Mouse (Mus musculus) left cerebral cortex, postnatal 4 days (tissue): ENCODE results near the gene Rab6b. TPM values are rescaled to one million over a fixed set of nuclear protein-coding genes. Genes with fewer than 3 reads are reported as not detected.
A peak's percentile ranks its signal among the peaks of the same experiment; 100 is the strongest.

Experiments
- DNase-seq: peaks from one replicate; pipeline ENCODE4 v3.0.0-alpha.2; 2022
- intact Hi-C: fragments of 180-260 bp; cut with DNase I; formaldehyde crosslinking; loops from one replicate; pipeline ENCODE4 v1.15.1; 2025
- total RNA-seq, 2 experiments: library from RNA; stranded (reverse); gene quantifications; 2 replicates each; pipeline ENCODE4 v1.2.3; 2021

The Rab6b gene
- total RNA-seq, 2 experiments from 2014 or later, result 331 to 380 TPM

GRCm38 (mm10) chr9:103186747-103187146, 75.2 kb downstream of the Rab6b start:
- intact Hi-C loops, result no loop called here
- peak; percentile 89 for DNase-seq

- DNase-seq, result no peak
- intact Hi-C loops, result no loop called here
These were observed 76.8 kb downstream of the Rab6b start for GRCm38 (mm10) chr9:103188416-103188815.

GRCm38 (mm10) chr9:103201561-103202260, 90.1 kb downstream of the Rab6b start, which contains the start of gene Srprb:
Gene Srprb, minus strand, starts transcription at chr9:103202137.
- intact Hi-C loops, result loop anchor here (10.0 kb wide), 1 partner anchor 103 kb away; the partner anchor contains the start of genes 1300017J02Rik and Topbp1
- DNase-seq, result peak; percentile 95

GRCm38 (mm10) chr9:103205786-103206185, 94.2 kb downstream of the Rab6b start:
- no peak for DNase-seq
- intact Hi-C loops, result loop anchor here (10.0 kb wide), 1 partner anchor 99 kb away; the partner anchor contains the start of genes 1300017J02Rik and Topbp1

GRCm38 (mm10) chr9:103207846-103208245, 96.3 kb downstream of the Rab6b start:
- DNase-seq, result peak; percentile 68
- intact Hi-C loops, result loop anchor here (10.0 kb wide), 1 partner anchor 97 kb away; the partner anchor contains the start of genes 1300017J02Rik and Topbp1

DNA sequence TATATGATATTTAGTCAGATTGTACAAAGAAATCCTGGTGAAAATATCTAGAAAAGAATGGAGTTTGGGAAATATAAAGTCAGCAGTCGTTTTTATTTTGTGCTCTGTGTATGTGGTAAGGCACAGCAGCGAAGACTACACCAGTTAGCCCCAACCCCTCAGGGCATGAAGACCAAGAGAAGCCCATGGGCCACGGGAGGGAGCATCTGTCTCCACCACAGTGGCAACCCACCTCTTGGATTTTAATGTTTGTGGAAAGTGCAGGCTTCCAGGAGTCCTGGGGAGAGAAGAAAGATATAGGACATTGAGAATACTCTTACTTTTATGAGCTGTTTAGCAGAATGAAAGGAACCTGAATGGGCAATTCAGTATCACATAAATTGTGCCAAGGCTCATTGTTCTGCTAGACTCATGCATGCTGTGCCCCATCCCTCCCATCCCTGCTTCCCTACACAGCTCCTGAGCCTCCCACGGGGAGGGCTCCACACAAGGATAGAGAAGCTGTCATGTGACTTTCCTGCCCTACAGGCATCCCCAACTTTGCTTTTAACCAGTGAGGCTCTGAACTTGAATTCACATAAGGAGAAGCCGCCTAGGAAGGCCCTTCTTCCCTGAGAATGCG, 97.3 kb downstream of the Rab6b start:
- no peak for DNase-seq

DNA sequence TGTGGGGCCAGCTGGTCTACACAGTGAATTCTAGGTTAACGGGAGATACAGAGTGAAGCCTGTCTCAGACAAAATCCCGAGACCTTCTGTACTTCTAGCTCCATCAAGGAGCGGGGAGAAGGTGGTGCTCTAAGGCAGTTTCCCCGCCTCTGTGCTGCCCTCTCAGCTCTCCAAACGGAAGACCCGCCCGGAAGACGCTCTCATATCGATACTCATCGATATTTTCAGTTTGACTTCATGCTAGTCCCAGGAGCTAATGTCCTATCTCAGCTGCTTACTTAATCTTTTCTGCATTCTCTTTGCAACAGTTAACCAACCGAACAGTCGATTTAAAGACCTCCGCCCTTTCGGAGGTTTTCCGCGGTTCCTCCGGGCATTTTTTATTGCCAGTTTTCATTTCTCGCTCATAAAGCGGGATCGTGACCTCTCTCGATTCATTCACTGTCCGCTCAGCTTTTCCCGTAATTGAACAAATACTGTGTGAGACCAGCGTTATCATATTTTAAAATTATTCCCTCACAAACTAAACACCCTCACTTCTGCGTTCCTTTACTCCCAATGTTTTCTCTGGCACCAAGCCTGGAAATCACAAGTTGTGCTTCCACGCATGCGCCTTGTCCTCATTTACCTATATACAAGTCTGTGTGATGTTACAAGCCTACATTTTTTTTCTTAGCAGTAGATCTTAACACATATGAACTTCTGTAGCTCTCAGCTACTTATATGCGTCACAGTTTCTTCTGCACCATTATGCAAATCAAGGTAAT, 101.2 kb downstream of the Rab6b start:
- no peak for DNase-seq
- intact Hi-C loops, result no loop called here

More for the DNA sequence above, 97.3 kb downstream of the Rab6b start:
- intact Hi-C loops, result loop anchor here (10.0 kb wide), 1 partner anchor 96 kb away; the partner anchor contains the start of genes 1300017J02Rik and Topbp1

DNA sequence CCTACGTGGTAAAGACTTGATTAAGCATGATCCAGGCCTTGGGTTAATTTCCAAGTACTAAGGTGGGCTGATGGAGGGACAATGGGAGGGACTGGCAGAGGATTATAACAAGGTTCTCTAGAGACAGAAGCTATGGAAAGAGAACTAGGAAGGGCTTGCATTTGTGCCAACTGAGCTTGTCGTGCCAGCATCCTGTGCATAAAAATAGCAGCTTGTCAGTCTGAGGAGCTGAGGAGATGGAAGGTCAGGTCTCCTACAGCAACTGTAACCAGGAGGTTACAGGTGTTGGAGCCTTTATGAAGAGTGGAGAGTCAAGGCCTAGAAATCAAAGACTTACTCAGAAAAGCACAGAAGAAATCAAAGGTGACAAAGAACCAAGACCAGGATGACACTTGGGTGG, 102.0 kb downstream of the Rab6b start:
- intact Hi-C loops, result no loop called here
- no peak for DNase-seq

DNA sequence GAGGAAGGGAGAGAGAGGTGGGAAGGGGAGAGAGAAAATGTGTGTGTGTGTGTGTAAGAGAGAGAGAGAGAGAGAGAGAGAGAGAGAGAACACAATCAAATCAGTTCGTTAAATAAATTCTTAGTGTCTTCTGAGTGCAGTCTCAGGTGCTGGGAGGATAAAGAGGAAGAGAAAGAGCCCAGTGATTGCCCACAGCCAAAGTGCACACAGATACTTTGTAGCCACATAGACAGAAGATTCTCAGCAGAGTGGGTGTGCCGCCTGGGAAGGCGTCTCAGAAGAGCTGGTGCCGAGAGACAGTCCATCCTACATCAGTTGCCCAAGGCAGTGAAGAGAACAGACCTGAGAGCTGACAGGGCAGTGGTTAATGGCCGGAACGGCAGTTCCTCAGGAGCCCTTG, 102.7 kb downstream of the Rab6b start:
- intact Hi-C loops, result no loop called here
- no peak for DNase-seq

DNA sequence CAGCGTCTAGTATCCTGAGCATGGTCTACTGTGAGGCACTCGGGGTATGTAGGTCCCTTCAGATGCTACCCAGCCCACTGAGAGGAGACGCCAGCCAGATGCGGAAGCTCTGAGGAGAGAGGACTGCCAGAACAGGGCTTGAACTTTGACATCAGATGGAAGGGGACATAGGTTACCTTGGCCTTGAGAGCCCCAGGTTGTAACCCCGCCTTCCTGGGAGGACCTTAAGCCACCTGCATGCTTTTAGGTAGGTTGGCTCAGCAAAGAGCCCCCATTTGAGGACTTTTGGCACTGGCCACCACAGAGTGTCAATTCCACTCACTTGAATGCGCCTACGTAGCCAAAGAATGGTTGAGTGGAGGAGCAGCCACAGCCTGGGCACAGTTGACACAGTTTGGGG, 113.1 kb downstream of the Rab6b start:
- intact Hi-C loops, result no loop called here
- DNase-seq, result no peak

DNA sequence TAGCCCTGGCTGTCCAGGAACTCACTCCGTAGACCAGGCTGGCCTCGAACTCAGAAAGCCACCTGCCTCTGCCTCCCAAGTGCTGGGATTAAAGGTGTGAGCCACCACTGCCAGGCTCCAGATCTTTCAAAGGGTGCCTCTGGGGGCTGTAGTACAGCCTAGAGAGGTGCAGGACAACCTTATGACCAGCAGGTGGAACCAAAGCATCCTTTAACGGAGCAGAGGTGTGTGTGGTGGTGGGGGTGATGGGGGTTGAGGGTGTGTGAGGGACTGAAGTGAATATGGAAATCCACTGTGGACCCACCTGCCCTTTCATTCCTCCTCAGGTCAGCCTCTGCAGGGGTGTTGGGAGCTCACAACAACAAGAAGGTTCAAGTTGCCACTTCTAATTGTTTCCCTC, 113.9 kb downstream of the Rab6b start:
- DNase-seq, result peak; percentile 26
- intact Hi-C loops, result no loop called here

- peak; percentile 28 for DNase-seq
These were observed 115.2 kb downstream of the Rab6b start for GRCm38 (mm10) chr9:103226806-103227205.

DNA sequence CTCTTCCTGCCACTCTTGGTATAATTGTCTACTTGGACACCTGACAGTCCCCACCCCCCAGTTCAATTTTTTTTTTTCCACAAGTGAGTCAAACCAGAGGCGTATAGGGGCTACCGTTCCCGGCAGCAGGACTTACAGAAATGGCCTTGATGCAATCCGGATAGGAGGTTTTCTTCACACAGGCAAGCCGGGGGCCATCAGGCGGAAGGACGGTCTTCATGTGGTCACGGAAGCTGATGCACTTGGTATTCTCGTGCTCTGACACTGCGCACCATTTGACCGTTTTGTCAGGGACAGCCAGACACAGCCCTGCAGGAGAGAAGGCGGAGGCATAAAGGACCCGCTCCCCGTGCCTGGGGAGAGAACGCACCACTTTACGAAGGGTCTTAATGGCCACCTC, 116.2 kb downstream of the Rab6b start:
- intact Hi-C loops, result no loop called here
- DNase-seq, result no peak

More at GRCm38 (mm10) chr9:103226806-103227205, 115.2 kb downstream of the Rab6b start:
- intact Hi-C loops, result no loop called here

DNA sequence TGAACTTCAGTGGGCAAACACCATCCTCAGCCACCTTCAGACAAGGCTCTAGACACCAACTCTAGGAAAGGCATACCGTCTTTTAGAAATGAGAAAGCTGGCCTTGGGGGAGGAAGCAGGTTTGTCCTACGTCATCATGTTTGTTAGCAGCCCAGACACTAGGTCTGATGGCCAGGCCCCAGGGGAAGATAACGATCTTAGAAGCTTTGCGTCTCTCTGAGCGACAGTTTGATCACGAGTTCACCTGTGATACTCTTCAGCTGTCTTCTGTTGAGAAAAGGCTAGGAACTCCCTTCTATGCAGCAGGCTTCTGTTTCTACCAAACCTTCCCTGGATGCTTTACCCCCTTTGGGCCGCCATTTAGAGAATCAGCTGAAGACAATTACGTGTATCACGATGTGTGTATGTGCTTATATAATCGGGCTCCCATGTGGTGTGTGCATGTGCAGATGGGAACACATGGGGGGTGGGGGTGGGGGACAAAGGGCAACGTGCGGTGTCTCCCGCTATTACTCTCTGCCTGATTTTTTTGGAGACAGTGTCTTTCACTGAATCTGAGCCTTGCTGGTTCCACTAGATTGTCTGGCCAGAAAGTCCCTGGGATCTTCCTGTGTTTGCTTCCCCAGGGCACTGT, 116.9 kb downstream of the Rab6b start:
- DNase-seq, result no peak
- intact Hi-C loops, result no loop called here

- DNase-seq, result no peak
- intact Hi-C loops, result no loop called here
These were observed 117.7 kb downstream of the Rab6b start for GRCm38 (mm10) chr9:103229037-103229867.

DNA sequence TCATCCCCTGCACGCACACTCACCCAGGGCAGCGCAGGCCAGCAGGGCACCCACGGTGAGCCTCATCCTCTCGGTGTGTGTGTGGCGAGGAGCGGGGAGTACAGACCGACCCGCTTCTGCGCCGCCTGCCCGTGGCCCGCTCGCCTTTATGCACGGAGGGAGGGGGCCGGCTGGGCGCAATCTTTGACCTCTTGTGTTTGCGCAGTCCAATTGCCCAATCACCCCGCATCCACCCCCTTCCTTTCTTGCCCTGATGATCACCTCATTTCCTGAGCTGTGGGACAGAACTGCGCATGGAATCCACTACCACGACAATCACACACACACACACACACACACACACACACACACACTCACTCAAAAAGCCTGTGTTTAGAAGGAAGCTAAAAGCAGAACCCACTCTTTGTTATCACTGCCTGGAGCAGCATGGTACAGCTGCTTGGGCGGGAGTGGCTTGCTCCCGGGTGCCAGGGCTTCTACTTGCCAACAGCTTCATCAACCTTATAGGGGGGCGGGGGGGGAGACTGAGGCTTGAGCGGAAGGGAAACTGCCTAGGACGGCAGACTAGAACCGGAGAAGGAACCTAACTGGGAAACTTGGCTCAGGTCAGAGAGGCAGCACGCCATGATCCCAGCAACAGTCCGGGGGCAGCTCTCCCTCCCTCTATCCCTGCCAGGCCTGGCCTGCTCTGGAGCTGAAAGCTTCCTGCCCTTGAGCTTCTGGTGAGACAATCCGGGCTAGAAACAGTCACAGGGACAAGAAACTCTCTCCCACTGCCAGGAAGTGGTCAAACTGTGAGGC, 118.8 kb downstream of the Rab6b start, which contains the start of the genes Gm20425 and Trf:
Gm20425 (minus strand) TSS at position 157 of the 801 bp plus-strand sequence.
Trf (minus strand) TSS at position 294 of the 801 bp plus-strand sequence.
- intact Hi-C loops, result no loop called here

DNA sequence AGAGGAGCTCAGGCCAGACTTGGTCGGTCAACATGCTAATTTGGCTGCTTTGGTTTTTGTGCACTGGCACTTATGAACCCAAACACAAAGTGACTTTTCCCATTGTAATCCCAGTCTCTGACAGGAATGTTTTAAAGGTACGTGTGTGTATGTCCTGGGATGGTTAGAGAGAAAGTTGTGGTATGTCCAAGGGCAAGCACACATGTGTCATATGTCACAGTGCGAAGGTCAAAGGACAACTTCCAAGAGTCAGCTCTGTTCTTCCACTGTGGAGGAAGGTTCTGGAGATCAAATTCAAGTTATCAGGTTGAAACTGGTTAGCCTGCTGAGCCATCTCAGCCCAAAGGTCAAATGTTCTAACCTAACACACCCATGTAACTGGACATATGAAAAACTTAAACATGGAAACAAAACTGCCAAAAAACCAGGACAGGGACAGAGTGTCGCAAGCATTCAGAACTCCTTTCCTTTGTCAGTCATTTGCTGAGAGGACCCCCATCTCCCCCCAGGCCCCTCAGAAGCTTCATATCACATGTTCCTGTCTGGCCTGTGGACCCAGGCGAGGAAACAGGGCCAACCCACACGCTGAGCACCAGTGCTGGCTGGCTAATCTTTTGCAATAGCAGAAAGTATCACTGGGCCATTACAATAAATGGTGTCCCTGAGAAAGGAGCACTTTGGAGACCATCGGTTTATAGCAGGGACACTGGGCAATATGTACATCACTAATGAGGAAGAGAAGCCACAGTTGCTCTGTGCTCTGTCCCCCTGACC, 120.8 kb downstream of the Rab6b start:
- no peak for DNase-seq
- intact Hi-C loops, result no loop called here

More for the DNA sequence above, 118.8 kb downstream of the Rab6b start, which contains the start of the genes Gm20425 and Trf:
- DNase-seq, result peak; percentile 53

GRCm38 (mm10) chr9:103233006-103233395, 121.4 kb downstream of the Rab6b start:
- no peak for DNase-seq
- intact Hi-C loops, result no loop called here
